Mouse (Mus musculus): Measurements from ENCODE around the gene Lman1l. TPM values are rescaled to one million over a fixed set of nuclear protein-coding genes. Genes with fewer than 3 reads are reported as not detected.

The Lman1l gene
- polyA plus RNA-seq, 1 experiment, result not detected

GRCm38 (mm10) chr9:57594174-57594509 is 26.4 kb downstream of the Lman1l start:
- peaks cover under 1% of the 10 kb centered on the region; the same call in 1 of the 2 replicates for H3K4me1 ChIP-seq (ENCODE audit: control insufficient read depth, insufficient read depth, low read length)

GRCm38 (mm10) chr9:57593454-57594173 is 27.0 kb downstream of the Lman1l start:
- H3K4me3 ChIP-seq (ENCODE audit: insufficient read depth, low read length), result no peak overlapping the region
- peaks cover 3% of the 10 kb centered on the region; the same call in 1 of the 2 replicates for H3K4me1 ChIP-seq (ENCODE audit: control insufficient read depth, insufficient read depth, low read length)
- no peak overlapping the region for H3K27ac ChIP-seq (ENCODE audit: insufficient read depth, low read depth, low read length)
- no peak for TF ChIP-seq POLR2A (IDR thresholded peaks at IDR 0.05; ENCODE audit: borderline replicate concordance, low read depth, low read length)
- TF ChIP-seq CTCF (IDR thresholded peaks at IDR 0.05; ENCODE audit: low read depth, low read length), result no peak

More at GRCm38 (mm10) chr9:57594174-57594509, 26.4 kb downstream of the Lman1l start:
- no peak overlapping the region for H3K27ac ChIP-seq (ENCODE audit: insufficient read depth, low read depth, low read length)
- H3K4me3 ChIP-seq (ENCODE audit: insufficient read depth, low read length), result no peak overlapping the region
- TF ChIP-seq CTCF (IDR thresholded peaks at IDR 0.05; ENCODE audit: low read depth, low read length), result no peak
- no peak for TF ChIP-seq POLR2A (IDR thresholded peaks at IDR 0.05; ENCODE audit: borderline replicate concordance, low read depth, low read length)

- H3K27ac ChIP-seq (ENCODE audit: insufficient read depth, low read depth, low read length), result no peak overlapping the region
- H3K4me1 ChIP-seq (ENCODE audit: control insufficient read depth, insufficient read depth, low read length), result peaks cover 3% of the 10 kb centered on the region; the same call in 1 of the 2 replicates
- H3K4me3 ChIP-seq (ENCODE audit: insufficient read depth, low read length), result no peak overlapping the region
- TF ChIP-seq POLR2A (IDR thresholded peaks at IDR 0.05; ENCODE audit: borderline replicate concordance, low read depth, low read length) (no peak), CTCF (IDR thresholded peaks at IDR 0.05; ENCODE audit: low read depth, low read length) (no peak)
Measured at GRCm38 (mm10) chr9:57590726-57591125, 29.8 kb downstream of the Lman1l start.

GRCm38 (mm10) chr9:57589224-57590126 is 31.1 kb downstream of the Lman1l start, which contains the start of gene Ulk3:
Ulk3 (plus strand) TSS chr9:57589452.
- Histone ChIP-seq H3K27ac (ENCODE audit: insufficient read depth, low read depth, low read length) (peak within 1 kb of the TSS; percentile 67), H3K4me3 (ENCODE audit: insufficient read depth, low read length) (peak within 1 kb of the TSS; percentile 96), H3K4me1 (ENCODE audit: control insufficient read depth, insufficient read depth, low read length) (peaks cover 6% of the 10 kb centered on the region)
- TF ChIP-seq CTCF (IDR thresholded peaks at IDR 0.05; ENCODE audit: low read depth, low read length) (0 out of 2 replicates have a peak, but pooled peaks have one; percentile 19), POLR2A (IDR thresholded peaks at IDR 0.05; ENCODE audit: borderline replicate concordance, low read depth, low read length) (no peak)

GRCm38 (mm10) chr9:57584991-57585390 is 35.6 kb downstream of the Lman1l start:
- H3K4me3 ChIP-seq (ENCODE audit: insufficient read depth, low read length), result no peak overlapping the region
- peaks cover 10% of the 10 kb centered on the region for H3K4me1 ChIP-seq (ENCODE audit: control insufficient read depth, insufficient read depth, low read length)
- TF ChIP-seq CTCF (IDR thresholded peaks at IDR 0.05; ENCODE audit: low read depth, low read length) (no peak), POLR2A (IDR thresholded peaks at IDR 0.05; ENCODE audit: borderline replicate concordance, low read depth, low read length) (no peak)

GRCm38 (mm10) chr9:57577144-57577849 is 43.3 kb downstream of the Lman1l start:
- Histone ChIP-seq H3K4me3 (ENCODE audit: insufficient read depth, low read length) (no peak overlapping the region), H3K4me1 (ENCODE audit: control insufficient read depth, insufficient read depth, low read length) (no peaks in the 10 kb centered on the region), H3K27ac (ENCODE audit: insufficient read depth, low read depth, low read length) (no peak overlapping the region)
- no peak for TF ChIP-seq CTCF (IDR thresholded peaks at IDR 0.05; ENCODE audit: low read depth, low read length)
- no peak for TF ChIP-seq POLR2A (IDR thresholded peaks at IDR 0.05; ENCODE audit: borderline replicate concordance, low read depth, low read length)

More at GRCm38 (mm10) chr9:57584991-57585390, 35.6 kb downstream of the Lman1l start:
- H3K27ac ChIP-seq (ENCODE audit: insufficient read depth, low read depth, low read length), result peak overlapping the region; percentile 9; the same call in 1 of the 2 replicates

- Histone ChIP-seq H3K4me1 (ENCODE audit: control insufficient read depth, insufficient read depth, low read length) (no peaks in the 10 kb centered on the region), H3K27ac (ENCODE audit: insufficient read depth, low read depth, low read length) (no peak overlapping the region), H3K4me3 (ENCODE audit: insufficient read depth, low read length) (no peak overlapping the region)
- no peak for TF ChIP-seq CTCF (IDR thresholded peaks at IDR 0.05; ENCODE audit: low read depth, low read length)
- TF ChIP-seq POLR2A (IDR thresholded peaks at IDR 0.05; ENCODE audit: borderline replicate concordance, low read depth, low read length), result no peak
Measured at GRCm38 (mm10) chr9:57575577-57575976, 45.0 kb downstream of the Lman1l start.

- TF ChIP-seq POLR2A (IDR thresholded peaks at IDR 0.05; ENCODE audit: borderline replicate concordance, low read depth, low read length), result no peak
- no peak for TF ChIP-seq CTCF (IDR thresholded peaks at IDR 0.05; ENCODE audit: low read depth, low read length)
- Histone ChIP-seq H3K4me3 (ENCODE audit: insufficient read depth, low read length) (no peak overlapping the region), H3K4me1 (ENCODE audit: control insufficient read depth, insufficient read depth, low read length) (no peaks in the 10 kb centered on the region), H3K27ac (ENCODE audit: insufficient read depth, low read depth, low read length) (no peak overlapping the region)
Measured at GRCm38 (mm10) chr9:57574397-57574796, 46.2 kb downstream of the Lman1l start.

GRCm38 (mm10) chr9:57568500-57568899 is 52.1 kb downstream of the Lman1l start:
- Histone ChIP-seq H3K27ac (ENCODE audit: insufficient read depth, low read depth, low read length) (no peak overlapping the region), H3K4me3 (ENCODE audit: insufficient read depth, low read length) (no peak overlapping the region), H3K4me1 (ENCODE audit: control insufficient read depth, insufficient read depth, low read length) (peaks cover 24% of the 10 kb centered on the region)
- TF ChIP-seq CTCF (IDR thresholded peaks at IDR 0.05; ENCODE audit: low read depth, low read length) (no peak), POLR2A (IDR thresholded peaks at IDR 0.05; ENCODE audit: borderline replicate concordance, low read depth, low read length) (no peak)
